Mouse (Mus musculus): ENCODE measurements around the gene Rbfox3. TPM values are rescaled to one million over a fixed set of nuclear protein-coding genes. Genes with fewer than 3 reads are reported as not detected.

The Rbfox3 gene
- polyA plus RNA-seq, 1 experiment, result not detected

DNA sequence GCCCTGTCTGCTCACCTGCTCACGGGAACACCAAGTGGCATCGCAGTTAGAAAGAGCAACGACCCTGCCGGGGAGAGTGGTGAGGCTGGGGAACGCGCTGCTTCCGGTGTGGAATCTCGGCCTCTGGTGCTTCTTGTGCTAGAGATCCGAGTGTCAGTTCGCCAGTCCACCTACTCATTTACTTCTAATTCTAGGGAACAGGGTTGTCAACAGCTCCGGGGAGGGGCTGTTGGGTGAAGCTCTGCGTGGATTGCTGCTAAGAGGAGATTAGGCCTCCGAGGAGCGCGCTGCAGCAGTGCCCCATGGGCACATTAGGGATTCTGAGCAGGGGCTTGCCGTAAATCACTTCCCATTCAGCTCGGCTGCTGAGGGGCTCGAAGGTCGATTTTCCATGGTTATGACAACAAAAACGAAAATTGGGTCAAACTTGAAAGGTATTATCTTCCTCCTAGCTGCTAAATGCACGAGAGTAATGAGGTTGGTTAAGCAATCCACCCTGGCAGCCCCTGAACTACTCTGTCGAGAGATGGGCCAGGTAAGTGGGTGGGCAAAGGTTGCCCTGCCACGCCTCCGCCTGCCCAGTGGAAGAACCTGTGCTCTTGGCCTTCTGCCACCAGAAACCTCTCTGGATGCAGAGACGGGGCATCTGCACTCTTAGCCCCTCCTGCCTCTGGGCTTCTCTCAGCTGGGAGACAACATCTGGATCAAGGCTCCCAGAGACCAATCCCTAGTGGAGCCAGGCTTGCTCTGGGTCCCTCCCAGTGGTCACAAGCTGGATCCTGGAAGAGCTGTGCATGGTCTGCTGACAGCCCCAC is 85.9 kb downstream of the Rbfox3 start:
- TF ChIP-seq GATA1 (IDR thresholded peaks at IDR 0.05; ENCODE audit: low read length), result no peak

DNA sequence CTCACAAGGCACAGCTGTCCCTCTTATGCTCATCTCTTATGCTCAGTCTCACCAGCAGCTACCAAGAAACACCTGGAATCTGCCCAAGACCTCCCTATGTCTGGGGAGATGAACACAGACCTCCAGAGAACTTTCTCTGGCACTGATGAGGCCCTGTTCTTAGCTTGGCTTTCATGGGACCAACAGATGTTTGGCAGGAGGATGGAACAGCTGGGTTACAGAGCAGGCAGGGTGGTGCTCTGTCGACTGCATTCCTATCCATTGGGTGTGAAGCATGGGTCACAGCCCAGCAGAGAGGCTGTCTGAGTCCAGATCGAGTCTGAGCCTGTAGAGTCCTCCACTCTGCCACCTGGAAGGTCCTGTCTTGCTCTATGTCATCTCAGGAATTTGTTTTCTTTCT is 90.0 kb downstream of the Rbfox3 start:
- no peak for TF ChIP-seq GATA1 (IDR thresholded peaks at IDR 0.05; ENCODE audit: low read length)

DNA sequence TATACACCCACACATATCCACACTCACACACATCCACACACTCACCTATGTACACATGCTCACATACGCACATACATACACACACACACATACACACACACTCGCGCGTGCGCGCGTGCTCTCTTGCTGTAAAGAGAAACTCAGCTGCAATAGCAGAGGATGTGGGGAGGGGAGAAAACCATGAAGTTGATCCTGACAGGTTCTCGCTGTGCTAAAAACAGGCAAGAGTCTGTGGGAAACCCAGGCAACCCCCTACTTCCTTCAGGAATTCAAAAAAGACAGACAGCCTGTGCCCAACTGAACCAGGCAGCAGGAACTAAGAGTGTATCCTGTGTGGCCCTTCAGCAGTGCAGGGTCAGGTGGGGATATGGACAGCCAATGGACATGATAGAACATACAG is 92.9 kb downstream of the Rbfox3 start:
- TF ChIP-seq GATA1 (IDR thresholded peaks at IDR 0.05; ENCODE audit: low read length), result no peak

- TF ChIP-seq GATA1 (IDR thresholded peaks at IDR 0.05; ENCODE audit: low read length), result no peak
Measured at GRCm38 (mm10) chr11:118815118-118815517, 96.3 kb downstream of the Rbfox3 start.

DNA sequence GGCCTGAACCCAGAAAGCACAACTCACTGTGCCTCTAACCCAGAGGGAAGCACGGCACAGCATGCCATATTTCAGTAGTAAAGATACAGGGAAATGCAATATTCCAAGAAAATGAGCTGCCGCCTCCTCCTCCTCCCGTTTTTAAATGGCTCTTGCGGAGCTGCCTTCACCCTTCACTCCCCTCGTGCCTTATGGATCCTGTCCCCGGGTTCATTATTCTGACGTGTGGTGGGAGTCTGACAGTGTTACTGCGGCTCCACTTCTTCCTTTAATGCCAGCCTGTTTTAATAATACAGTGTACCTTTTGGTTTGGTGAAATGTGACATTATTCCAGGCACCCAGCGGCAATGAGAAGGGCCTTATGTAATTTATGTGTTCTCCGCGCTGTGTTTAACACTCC is 97.5 kb downstream of the Rbfox3 start:
- TF ChIP-seq GATA1 (IDR thresholded peaks at IDR 0.05; ENCODE audit: low read length), result no peak

DNA sequence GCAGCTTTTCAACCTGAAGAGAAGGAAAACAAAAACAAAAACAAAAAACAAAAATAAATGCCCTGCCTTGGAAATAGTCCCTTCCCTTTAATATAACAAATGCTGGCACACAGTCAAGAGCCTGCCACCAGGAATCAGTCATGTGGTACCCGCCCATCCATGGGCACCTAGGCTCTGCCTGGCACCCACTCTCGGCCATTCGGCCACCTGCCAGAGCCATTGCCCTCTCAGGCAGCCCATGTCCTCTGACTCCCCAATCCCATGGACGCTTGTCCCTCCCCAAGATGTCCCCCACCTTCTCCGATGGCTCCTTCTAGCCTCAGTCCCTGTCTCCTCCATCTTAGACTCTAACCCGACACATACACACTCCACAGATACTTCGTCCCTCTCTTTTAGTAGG is 100.0 kb downstream of the Rbfox3 start:
- no peak for TF ChIP-seq GATA1 (IDR thresholded peaks at IDR 0.05; ENCODE audit: low read length)

DNA sequence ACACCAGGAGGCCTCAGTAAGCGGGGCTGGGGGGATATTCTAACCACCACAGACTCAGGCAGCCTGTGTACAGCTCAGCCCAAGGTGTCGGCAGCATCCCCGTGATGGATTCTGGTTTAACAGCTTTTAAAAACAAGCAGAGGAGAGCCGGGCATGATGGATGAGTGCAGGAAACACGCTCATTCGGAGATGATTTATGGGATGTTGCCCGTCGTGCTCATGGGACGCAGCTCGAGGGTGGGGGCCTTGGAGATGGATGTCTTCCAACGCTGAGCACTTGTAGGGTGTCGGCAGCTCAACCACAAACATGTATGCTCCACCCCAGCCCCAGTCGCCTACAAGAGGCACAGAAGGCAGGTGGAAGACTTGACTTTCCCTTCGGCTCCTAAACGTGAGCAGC is 103.9 kb downstream of the Rbfox3 start:
- TF ChIP-seq GATA1 (IDR thresholded peaks at IDR 0.05; ENCODE audit: low read length), result no peak

GRCm38 (mm10) chr11:118794856-118795602 is 116.4 kb downstream of the Rbfox3 start:
- TF ChIP-seq GATA1 (IDR thresholded peaks at IDR 0.05; ENCODE audit: low read length), result no peak

GRCm38 (mm10) chr11:118793639-118794021 is 117.8 kb downstream of the Rbfox3 start:
- TF ChIP-seq GATA1 (IDR thresholded peaks at IDR 0.05; ENCODE audit: low read length), result no peak

GRCm38 (mm10) chr11:118792916-118793638 is 118.3 kb downstream of the Rbfox3 start:
- TF ChIP-seq GATA1 (IDR thresholded peaks at IDR 0.05; ENCODE audit: low read length), result no peak

- no peak for TF ChIP-seq GATA1 (IDR thresholded peaks at IDR 0.05; ENCODE audit: low read length)
Measured at GRCm38 (mm10) chr11:118792163-118792915, 119.1 kb downstream of the Rbfox3 start.

- no peak for TF ChIP-seq GATA1 (IDR thresholded peaks at IDR 0.05; ENCODE audit: low read length)
Measured at GRCm38 (mm10) chr11:118791391-118791790, 120.0 kb downstream of the Rbfox3 start.

DNA sequence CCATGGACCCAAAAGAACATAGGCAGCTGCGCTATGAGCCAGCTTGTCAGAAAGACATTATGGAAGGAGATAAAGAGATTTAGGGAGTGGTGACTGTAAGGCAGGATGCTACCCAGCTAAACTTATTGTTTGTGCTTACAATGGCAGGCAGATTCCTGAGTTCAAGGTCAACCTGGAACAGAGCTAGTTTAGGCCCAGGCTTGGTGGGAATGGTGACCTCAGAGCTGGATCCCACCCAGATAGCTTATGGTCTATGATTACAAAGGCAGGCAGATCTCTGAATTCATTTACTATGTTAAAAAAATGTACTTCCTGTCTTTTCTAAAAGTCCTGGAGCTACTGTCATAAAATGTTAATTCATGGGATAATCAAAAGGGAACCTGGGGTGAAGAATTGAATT is 123.3 kb downstream of the Rbfox3 start:
- TF ChIP-seq GATA1 (IDR thresholded peaks at IDR 0.05; ENCODE audit: low read length), result no peak

DNA sequence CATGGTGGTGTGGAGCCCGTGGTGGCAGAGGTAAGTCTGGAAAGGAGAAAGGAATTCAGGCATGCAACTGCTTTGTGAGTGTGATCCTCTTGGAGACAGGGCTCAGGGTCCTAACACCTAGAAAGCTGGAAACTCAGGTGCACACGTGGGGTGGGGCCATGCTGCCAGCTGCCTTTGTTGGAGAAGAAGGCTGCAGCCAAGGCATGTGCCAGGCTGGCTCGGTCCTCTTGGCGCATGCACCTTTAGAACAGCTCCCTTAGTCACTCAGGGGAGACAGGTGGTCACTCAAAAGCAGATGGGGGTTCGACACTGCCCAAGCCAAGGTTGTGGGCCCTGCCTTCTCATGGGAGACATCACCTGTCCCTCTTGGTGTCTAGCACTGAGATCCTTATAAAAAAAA is 128.7 kb downstream of the Rbfox3 start:
- TF ChIP-seq GATA1 (IDR thresholded peaks at IDR 0.05; ENCODE audit: low read length), result no peak

- TF ChIP-seq GATA1 (IDR thresholded peaks at IDR 0.05; ENCODE audit: low read length), result no peak
Measured at GRCm38 (mm10) chr11:118775753-118776152, 135.6 kb downstream of the Rbfox3 start.

Measured in G1E-ER4 (cell line).